Mouse (Mus musculus): ENCODE measurements around the gene Arhgef6. TPM values are rescaled to one million over a fixed set of nuclear protein-coding genes. Genes with fewer than 3 reads are reported as not detected.

Arhgef6 gene
- polyA plus RNA-seq, 1 experiment = 2.4 TPM

DNA sequence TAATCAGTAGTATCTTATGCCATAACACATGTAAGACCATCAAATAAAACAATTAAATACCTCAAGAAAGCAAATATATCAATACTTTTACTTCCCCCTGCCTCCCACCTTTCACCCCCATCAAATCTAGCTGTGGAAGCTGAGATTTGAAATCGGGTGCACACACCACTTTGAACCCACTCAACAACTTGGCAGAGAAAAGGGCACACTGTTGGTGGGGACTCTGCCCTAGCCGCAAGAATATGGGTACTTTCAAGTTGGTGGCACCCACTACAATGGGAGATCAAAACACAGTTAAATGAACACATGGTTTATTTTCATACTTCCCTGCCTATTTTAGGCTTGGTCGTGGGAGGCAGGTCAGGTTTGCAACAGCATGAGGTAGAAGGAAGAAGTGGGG is 116.6 kb downstream of the Arhgef6 start:
- Histone ChIP-seq H3K4me3 (ENCODE audit: low read depth, low read length) (no peak overlapping the region), H3K27me3 (ENCODE audit: control insufficient read depth, insufficient read depth, low read length) (no peaks in the 10 kb centered on the region), H3K27ac (ENCODE audit: insufficient read depth, low read depth, low read length) (no peak overlapping the region), H3K36me3 (ENCODE audit: control insufficient read depth, insufficient read depth, low read length) (no peaks in the 10 kb centered on the region), H3K4me1 (ENCODE audit: control insufficient read depth, insufficient read depth, insufficient read length, low read length) (no peaks in the 10 kb centered on the region)
- 72% methylated on average over 3 of the region's 3 CpGs for WGBS
- no peak for TF ChIP-seq CTCF (IDR thresholded peaks at IDR 0.05; ENCODE audit: extremely low read depth, insufficient read length, insufficient replicate concordance, low read depth, low read length)
- no peak for TF ChIP-seq POLR2A (IDR thresholded peaks at IDR 0.05; ENCODE audit: low read depth, low read length)

DNA sequence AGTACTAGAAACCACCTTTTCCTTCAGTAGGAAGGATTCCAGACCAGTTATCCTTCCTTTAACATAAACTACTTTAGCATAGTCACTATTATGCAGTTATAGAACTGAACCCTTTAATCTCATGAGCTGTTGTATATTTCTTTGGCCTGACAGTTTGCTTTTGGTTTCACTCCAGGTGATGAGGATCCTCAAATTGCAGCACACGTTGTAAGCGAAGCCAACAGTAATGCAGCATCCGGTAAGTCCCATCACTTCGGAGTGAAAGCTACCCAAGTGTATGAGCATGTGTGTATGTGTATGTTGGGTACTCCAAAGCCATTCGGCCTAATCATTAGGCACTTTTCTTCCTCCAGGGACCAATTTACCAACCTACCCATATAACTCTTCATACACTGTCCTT is 119.0 kb downstream of the Arhgef6 start:
- Histone ChIP-seq H3K27ac (ENCODE audit: insufficient read depth, low read depth, low read length) (no peak overlapping the region), H3K27me3 (ENCODE audit: control insufficient read depth, insufficient read depth, low read length) (no peaks in the 10 kb centered on the region), H3K4me1 (ENCODE audit: control insufficient read depth, insufficient read depth, insufficient read length, low read length) (no peaks in the 10 kb centered on the region), H3K4me3 (ENCODE audit: low read depth, low read length) (no peak overlapping the region), H3K36me3 (ENCODE audit: control insufficient read depth, insufficient read depth, low read length) (no peaks in the 10 kb centered on the region)
- no peak for TF ChIP-seq POLR2A (IDR thresholded peaks at IDR 0.05; ENCODE audit: low read depth, low read length)
- 86% methylated on average over 5 of the region's 5 CpGs for WGBS

DNA sequence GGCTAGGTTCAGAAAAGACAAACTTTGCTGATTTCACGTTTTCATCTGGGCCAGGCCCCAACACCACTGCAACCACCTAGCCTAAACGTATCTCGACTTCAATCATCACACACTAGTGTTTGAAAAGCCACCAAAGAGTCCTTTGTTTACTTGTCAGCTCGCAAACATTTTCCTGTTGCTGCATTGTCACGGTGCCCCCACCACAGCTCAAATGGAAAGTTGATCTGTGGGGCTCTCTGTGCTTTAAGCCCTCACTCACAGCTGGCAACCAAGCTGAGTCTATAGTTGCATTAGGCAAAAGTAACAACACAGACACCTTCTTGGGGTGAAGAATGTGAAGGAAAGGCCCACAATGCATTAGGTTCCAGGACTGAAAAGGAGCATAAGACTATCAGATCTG is 122.3 kb downstream of the Arhgef6 start:
- no peak for TF ChIP-seq CTCF (IDR thresholded peaks at IDR 0.05; ENCODE audit: extremely low read depth, insufficient read length, insufficient replicate concordance, low read depth, low read length)
- TF ChIP-seq POLR2A (IDR thresholded peaks at IDR 0.05; ENCODE audit: low read depth, low read length) = no peak
- Histone ChIP-seq H3K27ac (ENCODE audit: insufficient read depth, low read depth, low read length) (no peak overlapping the region), H3K36me3 (ENCODE audit: control insufficient read depth, insufficient read depth, low read length) (no peaks in the 10 kb centered on the region), H3K4me1 (ENCODE audit: control insufficient read depth, insufficient read depth, insufficient read length, low read length) (no peaks in the 10 kb centered on the region), H3K4me3 (ENCODE audit: low read depth, low read length) (no peak overlapping the region), H3K27me3 (ENCODE audit: control insufficient read depth, insufficient read depth, low read length) (no peaks in the 10 kb centered on the region)
- WGBS = 41% methylated on average over 5 of the region's 5 CpGs

DNA sequence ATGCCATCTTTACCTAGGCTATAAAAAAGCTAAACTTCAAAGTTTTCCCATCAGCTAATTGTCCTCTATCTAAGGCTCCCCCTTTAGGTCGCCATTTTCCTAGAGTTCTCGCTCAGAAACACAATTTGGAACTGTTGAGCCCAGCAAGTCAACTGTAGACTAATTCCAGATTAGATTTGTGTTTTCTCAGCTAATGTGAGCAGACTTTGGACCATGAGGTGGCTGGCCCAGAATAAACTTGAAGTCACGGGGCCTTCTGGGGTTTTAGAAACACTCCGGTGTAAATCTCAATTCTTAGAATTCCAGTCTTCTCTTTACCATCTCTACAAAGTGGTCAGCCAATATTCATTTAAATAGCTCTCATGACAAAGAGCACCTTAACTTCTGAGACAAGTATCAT is 123.0 kb downstream of the Arhgef6 start:
- H3K27me3 ChIP-seq (ENCODE audit: control insufficient read depth, insufficient read depth, low read length) = no peaks in the 10 kb centered on the region
- H3K36me3 ChIP-seq (ENCODE audit: control insufficient read depth, insufficient read depth, low read length) = no peaks in the 10 kb centered on the region
- no peaks in the 10 kb centered on the region for H3K4me1 ChIP-seq (ENCODE audit: control insufficient read depth, insufficient read depth, insufficient read length, low read length)
- no peak overlapping the region for H3K27ac ChIP-seq (ENCODE audit: insufficient read depth, low read depth, low read length)
- H3K4me3 ChIP-seq (ENCODE audit: low read depth, low read length) = no peak overlapping the region
- WGBS = 78% methylated on average over 4 of the region's 4 CpGs
- no peak for TF ChIP-seq CTCF (IDR thresholded peaks at IDR 0.05; ENCODE audit: extremely low read depth, insufficient read length, insufficient replicate concordance, low read depth, low read length)
- TF ChIP-seq POLR2A (IDR thresholded peaks at IDR 0.05; ENCODE audit: low read depth, low read length) = no peak

DNA sequence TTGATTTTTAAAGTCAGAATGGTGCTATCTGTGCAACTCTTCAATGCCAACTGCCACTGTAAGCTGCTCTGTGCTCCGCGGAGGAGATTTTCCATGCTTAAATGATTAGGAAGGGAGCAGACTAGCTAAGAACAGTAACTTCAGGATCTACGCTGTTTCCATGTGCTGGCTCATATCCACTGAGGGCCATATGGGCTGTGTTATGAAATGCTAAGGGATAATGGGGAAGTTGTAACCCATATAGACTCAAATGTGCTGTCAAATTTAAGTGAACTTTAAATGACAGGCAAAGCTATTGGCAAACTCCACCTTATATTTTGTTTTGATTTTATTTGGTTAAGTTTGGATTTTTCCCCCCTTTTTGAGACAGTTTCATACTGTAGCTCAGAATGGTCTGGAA is 125.7 kb downstream of the Arhgef6 start:
- no peaks in the 10 kb centered on the region for H3K4me1 ChIP-seq (ENCODE audit: control insufficient read depth, insufficient read depth, insufficient read length, low read length)
- H3K27me3 ChIP-seq (ENCODE audit: control insufficient read depth, insufficient read depth, low read length) = no peaks in the 10 kb centered on the region
- H3K36me3 ChIP-seq (ENCODE audit: control insufficient read depth, insufficient read depth, low read length) = no peaks in the 10 kb centered on the region
- no peak overlapping the region for H3K27ac ChIP-seq (ENCODE audit: insufficient read depth, low read depth, low read length)
- TF ChIP-seq CTCF (IDR thresholded peaks at IDR 0.05; ENCODE audit: extremely low read depth, insufficient read length, insufficient replicate concordance, low read depth, low read length) (no peak), POLR2A (IDR thresholded peaks at IDR 0.05; ENCODE audit: low read depth, low read length) (no peak)
- WGBS = 93% methylated on average over 3 of the region's 3 CpGs
- no peak overlapping the region for H3K4me3 ChIP-seq (ENCODE audit: low read depth, low read length)

DNA sequence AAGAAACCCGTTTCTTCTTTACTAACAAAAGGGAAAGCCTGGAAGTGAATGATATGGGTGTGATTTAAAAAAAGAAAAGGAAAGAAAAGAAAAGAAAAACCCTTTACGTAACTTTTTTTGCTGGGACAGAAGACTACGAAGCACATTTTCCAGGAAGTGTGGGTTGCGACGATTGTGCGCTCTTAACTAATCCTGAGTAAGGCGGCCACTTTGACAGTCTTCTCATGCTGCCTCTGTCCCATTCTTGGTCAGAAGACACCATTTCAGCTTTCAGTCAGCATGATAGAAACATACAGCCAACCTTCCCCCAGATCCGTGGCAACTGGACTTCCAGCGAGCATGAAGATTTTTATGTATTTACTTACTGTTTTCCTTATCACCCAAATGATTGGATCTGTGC is 126.7 kb downstream of the Arhgef6 start, which contains the start of gene Cd40lg:
Gene Cd40lg (plus strand): TSS at position 268 of the 400 bp plus-strand sequence.
- 80% methylated on average over 9 of the region's 9 CpGs for WGBS
- no peak within 1 kb of the TSS for H3K27ac ChIP-seq (ENCODE audit: insufficient read depth, low read depth, low read length)
- no peaks in the 10 kb centered on the region for H3K27me3 ChIP-seq (ENCODE audit: control insufficient read depth, insufficient read depth, low read length)
- no peaks in the 10 kb centered on the region for H3K36me3 ChIP-seq (ENCODE audit: control insufficient read depth, insufficient read depth, low read length)
- no peak within 1 kb of the TSS for H3K4me3 ChIP-seq (ENCODE audit: low read depth, low read length)
- no peaks in the 10 kb centered on the region for H3K4me1 ChIP-seq (ENCODE audit: control insufficient read depth, insufficient read depth, insufficient read length, low read length)
- TF ChIP-seq CTCF (IDR thresholded peaks at IDR 0.05; ENCODE audit: extremely low read depth, insufficient read length, insufficient replicate concordance, low read depth, low read length) (no peak), POLR2A (IDR thresholded peaks at IDR 0.05; ENCODE audit: low read depth, low read length) (no peak)

DNA sequence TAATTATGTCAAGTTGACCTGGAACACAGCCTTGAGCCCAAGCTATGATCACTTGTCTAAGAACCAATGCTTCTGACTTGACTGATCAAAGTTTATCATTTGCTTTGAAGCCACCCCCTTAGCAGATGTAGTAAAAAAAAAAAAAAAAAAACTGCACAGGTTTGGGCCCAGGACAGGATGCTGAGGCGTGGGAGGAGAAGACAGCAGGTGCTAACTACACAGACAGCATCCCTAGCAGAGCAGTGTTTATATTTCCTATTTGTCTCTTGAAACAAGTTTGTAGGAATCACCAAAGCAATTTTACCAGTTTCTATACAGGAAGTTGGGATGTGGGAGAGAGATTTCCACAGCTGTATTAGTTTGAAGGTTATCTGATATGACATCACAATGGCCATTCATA is 127.9 kb downstream of the Arhgef6 start:
- TF ChIP-seq POLR2A (IDR thresholded peaks at IDR 0.05; ENCODE audit: low read depth, low read length) (no peak), CTCF (IDR thresholded peaks at IDR 0.05; ENCODE audit: extremely low read depth, insufficient read length, insufficient replicate concordance, low read depth, low read length) (no peak)
- Histone ChIP-seq H3K27me3 (ENCODE audit: control insufficient read depth, insufficient read depth, low read length) (no peaks in the 10 kb centered on the region), H3K4me3 (ENCODE audit: low read depth, low read length) (no peak overlapping the region), H3K4me1 (ENCODE audit: control insufficient read depth, insufficient read depth, insufficient read length, low read length) (no peaks in the 10 kb centered on the region), H3K36me3 (ENCODE audit: control insufficient read depth, insufficient read depth, low read length) (no peaks in the 10 kb centered on the region), H3K27ac (ENCODE audit: insufficient read depth, low read depth, low read length) (no peak overlapping the region)
- WGBS = 68% methylated on average over 1 of the region's 1 CpGs

DNA sequence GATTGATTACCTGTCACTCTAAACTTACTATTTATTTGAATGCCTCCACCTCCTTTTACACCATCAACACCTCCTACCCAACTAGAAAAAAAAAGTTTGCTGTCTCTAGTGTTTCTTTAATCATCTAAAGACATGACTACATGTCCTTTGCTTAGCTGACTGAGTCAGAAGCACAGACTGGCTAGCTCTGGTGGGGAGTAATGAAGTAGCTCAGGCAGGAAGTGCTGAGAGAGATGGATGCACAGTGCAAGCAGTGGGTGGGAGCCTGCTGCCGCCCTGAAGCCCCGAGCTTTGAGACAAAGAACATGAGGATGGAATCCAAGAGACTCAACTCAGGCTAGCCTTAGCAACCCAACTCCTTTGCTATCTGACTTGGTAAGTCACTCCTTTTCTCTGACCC is 138.1 kb downstream of the Arhgef6 start:
- H3K27ac ChIP-seq (ENCODE audit: insufficient read depth, low read depth, low read length) = no peak overlapping the region
- no peaks in the 10 kb centered on the region for H3K36me3 ChIP-seq (ENCODE audit: control insufficient read depth, insufficient read depth, low read length)
- no peak overlapping the region for H3K4me3 ChIP-seq (ENCODE audit: low read depth, low read length)
- 58% methylated on average over 2 of the region's 2 CpGs for WGBS
- TF ChIP-seq POLR2A (IDR thresholded peaks at IDR 0.05; ENCODE audit: low read depth, low read length) (no peak), CTCF (IDR thresholded peaks at IDR 0.05; ENCODE audit: extremely low read depth, insufficient read length, insufficient replicate concordance, low read depth, low read length) (no peak)
- no peaks in the 10 kb centered on the region for H3K27me3 ChIP-seq (ENCODE audit: control insufficient read depth, insufficient read depth, low read length)
- H3K4me1 ChIP-seq (ENCODE audit: control insufficient read depth, insufficient read depth, insufficient read length, low read length) = no peaks in the 10 kb centered on the region
